Mouse (Mus musculus): ENCODE results near the gene Crx. TPM values are rescaled to one million over a fixed set of nuclear protein-coding genes. Genes with fewer than 3 reads are reported as not detected.
A peak's percentile ranks its signal among the peaks of the same experiment; 100 is the strongest.

Gene Crx
- total RNA-seq, 2 experiments from 2014 or later, result not detected

DNA sequence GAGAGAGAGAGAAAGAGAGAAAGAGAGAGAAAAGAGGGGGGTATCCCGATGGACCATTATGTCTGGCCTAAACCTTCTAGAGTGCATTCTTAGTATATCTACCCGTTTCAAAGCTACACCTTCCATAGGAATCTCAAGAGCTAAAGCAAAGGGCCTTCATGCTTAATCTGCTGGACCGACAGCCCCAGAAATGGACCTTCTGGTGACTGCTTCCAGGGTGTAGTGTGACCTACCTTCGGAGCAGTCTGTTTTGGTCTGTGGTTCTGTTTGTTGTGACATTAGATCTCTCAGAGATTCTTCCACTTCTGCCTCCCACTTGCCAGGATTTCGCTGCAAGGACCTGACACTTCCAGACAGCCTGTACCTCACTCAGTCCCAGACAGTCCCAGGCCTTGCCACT, 30.8 kb upstream of the Crx start:
- no peak for DNase-seq (ENCODE audit: extremely low spot score in 1 of 2, low spot score in 2 of 2)
- intact Hi-C loops (cut with DNase I), result no loop called here
- Histone ChIP-seq H3K4me3 (no peak overlapping the region), H3K27ac (no peak overlapping the region)
- TF ChIP-seq CTCF (IDR thresholded peaks at IDR 0.05), result no peak

- no peak for TF ChIP-seq CTCF (IDR thresholded peaks at IDR 0.05)
- intact Hi-C loops (cut with DNase I), result no loop called here
- no peak overlapping the region for H3K4me3 ChIP-seq
- DNase-seq (ENCODE audit: extremely low spot score in 1 of 2, low spot score in 2 of 2), result no peak
- H3K27ac ChIP-seq, result no peak overlapping the region
These were observed 28.3 kb upstream of the Crx start for GRCm38 (mm10) chr7:15907971-15908590.

- no peak overlapping the region for H3K27ac ChIP-seq
- TF ChIP-seq CTCF (IDR thresholded peaks at IDR 0.05), result no peak
- no peak overlapping the region for H3K4me3 ChIP-seq
- intact Hi-C loops (cut with DNase I), result no loop called here
- DNase-seq (ENCODE audit: extremely low spot score in 1 of 2, low spot score in 2 of 2), result no peak
These were observed 26.8 kb upstream of the Crx start for GRCm38 (mm10) chr7:15906602-15907001.

DNA sequence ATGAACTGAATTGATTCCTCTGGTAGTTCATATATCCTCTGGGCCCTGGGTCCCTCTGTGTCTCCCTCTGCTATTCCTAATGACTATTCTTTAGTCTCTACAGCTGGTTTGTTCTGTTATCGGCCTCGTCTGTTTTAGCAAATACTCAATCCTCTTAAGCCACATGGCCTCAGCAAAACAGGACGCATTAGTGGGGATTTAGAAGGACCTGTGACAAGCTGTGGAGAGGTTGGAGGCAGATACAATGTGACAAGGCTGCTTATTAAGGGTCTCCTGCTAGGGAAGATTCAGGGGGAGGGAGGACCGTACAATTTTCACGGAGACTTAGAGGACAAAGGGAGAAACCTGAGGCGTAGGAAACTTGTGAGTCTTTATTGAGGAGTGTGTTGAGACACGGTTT, 26.1 kb upstream of the Crx start:
- intact Hi-C loops (cut with DNase I), result no loop called here
- TF ChIP-seq CTCF (IDR thresholded peaks at IDR 0.05), result no peak
- DNase-seq (ENCODE audit: extremely low spot score in 1 of 2, low spot score in 2 of 2), result no peak
- Histone ChIP-seq H3K4me3 (no peak overlapping the region), H3K27ac (no peak overlapping the region)

DNA sequence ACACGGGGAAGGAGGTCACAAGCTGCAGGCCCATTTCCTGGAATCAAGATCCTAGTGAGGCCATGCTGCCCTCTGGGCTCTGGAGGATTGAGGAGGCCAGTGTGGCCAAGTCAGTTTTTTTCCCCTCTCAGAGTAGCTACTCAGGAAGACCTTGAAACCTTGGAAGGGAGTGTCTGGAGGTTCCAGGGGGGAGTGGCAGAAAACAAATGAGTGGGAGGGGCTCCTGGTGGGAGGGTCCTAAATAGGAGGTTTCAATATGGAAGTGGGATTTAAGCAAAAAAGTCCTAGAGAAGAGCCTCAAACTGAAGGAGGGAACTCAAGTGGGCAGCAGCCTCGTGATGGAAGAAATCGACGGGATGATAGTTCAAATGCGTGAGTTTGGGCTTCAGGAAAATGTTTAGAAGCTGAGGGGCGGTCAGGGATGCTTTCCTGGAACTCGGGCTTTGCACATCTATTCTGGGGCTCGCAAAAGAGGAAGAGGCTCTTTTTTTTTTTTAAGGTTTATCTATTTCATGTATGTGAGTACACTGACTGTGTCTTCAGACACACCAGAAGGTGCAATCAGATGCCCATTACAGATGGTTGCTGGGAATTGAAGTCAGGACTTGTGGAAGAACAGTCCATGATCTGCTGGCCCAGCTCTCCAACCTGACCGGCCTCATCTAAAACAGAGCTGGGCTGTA, 21.7 kb upstream of the Crx start:
- TF ChIP-seq CTCF (IDR thresholded peaks at IDR 0.05), result no peak
- Histone ChIP-seq H3K27ac (no peak overlapping the region), H3K4me3 (no peak overlapping the region)
- DNase-seq (ENCODE audit: extremely low spot score in 1 of 2, low spot score in 2 of 2), result no peak
- intact Hi-C loops (cut with DNase I), result no loop called here

DNA sequence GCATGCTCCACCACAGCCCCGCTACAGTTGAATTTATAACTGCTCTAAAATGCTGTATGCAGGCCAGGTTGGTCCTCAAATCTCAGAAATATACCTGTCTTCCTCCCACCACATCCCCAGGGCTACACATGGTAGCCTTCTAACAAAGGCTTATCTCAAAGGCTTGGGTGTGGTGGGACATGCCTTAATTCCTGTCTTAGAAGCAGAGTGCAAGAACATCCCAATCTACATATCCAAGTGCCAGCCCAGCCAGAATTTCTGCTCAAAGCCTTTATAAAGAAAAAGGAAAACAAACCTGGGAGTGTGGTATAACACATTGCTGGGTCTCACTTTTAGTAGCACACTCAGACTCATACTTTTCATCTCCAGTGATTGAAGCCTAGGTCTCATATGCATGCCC, 14.5 kb upstream of the Crx start:
- DNase-seq (ENCODE audit: extremely low spot score in 1 of 2, low spot score in 2 of 2), result no peak
- no peak for TF ChIP-seq CTCF (IDR thresholded peaks at IDR 0.05)
- no peak overlapping the region for H3K4me3 ChIP-seq
- no peak overlapping the region for H3K27ac ChIP-seq
- intact Hi-C loops (cut with DNase I), result no loop called here

- intact Hi-C loops (cut with DNase I), result no loop called here
- Histone ChIP-seq H3K4me3 (no peak overlapping the region), H3K27ac (no peak overlapping the region)
- TF ChIP-seq CTCF (IDR thresholded peaks at IDR 0.05), result no peak
- DNase-seq (ENCODE audit: extremely low spot score in 1 of 2, low spot score in 2 of 2), result no peak
These were observed 4.4 kb upstream of the Crx start for GRCm38 (mm10) chr7:15884127-15884526.

GRCm38 (mm10) chr7:15882317-15882716, 2.5 kb upstream of the Crx start, which contains the start of gene Crxos:
Gene Crxos (plus strand): TSS chr7:15882617.
- no peak within 1 kb of the TSS for H3K4me3 ChIP-seq
- intact Hi-C loops (cut with DNase I), result no loop called here
- H3K27ac ChIP-seq, result no peak within 1 kb of the TSS
- no peak for DNase-seq (ENCODE audit: extremely low spot score in 1 of 2, low spot score in 2 of 2)
- TF ChIP-seq CTCF (IDR thresholded peaks at IDR 0.05), result no peak

GRCm38 (mm10) chr7:15881831-15882230, 2.1 kb upstream of the Crx start:
- Histone ChIP-seq H3K4me3 (no peak overlapping the region), H3K27ac (no peak overlapping the region)
- no peak for DNase-seq (ENCODE audit: extremely low spot score in 1 of 2, low spot score in 2 of 2)
- intact Hi-C loops (cut with DNase I), result no loop called here
- no peak for TF ChIP-seq CTCF (IDR thresholded peaks at IDR 0.05)

DNA sequence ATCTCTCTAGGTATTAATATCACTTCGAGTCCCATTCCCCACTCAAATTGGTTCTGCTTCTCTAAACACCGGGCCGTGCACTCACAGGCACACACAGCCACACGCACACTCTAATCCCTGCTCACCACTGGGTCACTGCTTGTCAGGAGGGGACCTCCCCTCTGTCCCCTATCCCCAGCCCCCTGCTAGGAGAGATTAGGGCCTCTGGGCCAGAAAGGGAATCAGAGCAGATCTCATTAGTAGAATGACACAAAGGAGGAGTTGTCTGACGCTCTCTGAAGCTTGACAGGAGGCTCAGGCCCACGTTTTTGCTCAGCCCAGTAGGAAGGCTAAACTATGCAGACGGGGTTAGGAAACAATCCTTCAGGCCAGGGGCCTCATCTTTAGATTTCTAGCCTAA, 1.6 kb upstream of the Crx start:
- no peak for TF ChIP-seq CTCF (IDR thresholded peaks at IDR 0.05)
- intact Hi-C loops (cut with DNase I), result no loop called here
- no peak overlapping the region for H3K4me3 ChIP-seq
- DNase-seq (ENCODE audit: extremely low spot score in 1 of 2, low spot score in 2 of 2), result no peak
- H3K27ac ChIP-seq, result no peak overlapping the region

DNA sequence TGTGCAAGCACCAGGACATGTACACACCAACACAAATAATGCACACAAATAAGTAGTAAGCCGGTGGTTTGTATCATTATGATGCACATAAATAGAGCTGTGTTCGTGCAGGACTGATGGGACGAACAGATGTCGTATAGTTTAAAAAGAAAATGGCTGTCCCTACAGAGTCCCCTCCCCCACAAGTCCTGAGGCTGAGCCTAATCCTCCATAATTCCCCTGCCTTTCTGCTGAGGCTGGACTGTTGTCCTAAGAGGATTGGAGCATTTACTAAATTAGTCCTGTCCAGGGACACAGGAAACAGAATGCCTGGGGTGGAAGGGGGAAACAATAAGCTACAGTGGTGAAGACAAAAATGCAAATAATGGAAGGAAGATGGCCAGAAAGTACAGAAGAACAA, 15.7 kb downstream of the Crx start:
- no peak for DNase-seq (ENCODE audit: extremely low spot score in 1 of 2, low spot score in 2 of 2)
- TF ChIP-seq CTCF (IDR thresholded peaks at IDR 0.05), result no peak
- intact Hi-C loops (cut with DNase I), result no loop called here
- H3K4me3 ChIP-seq, result no peak overlapping the region
- H3K27ac ChIP-seq, result no peak overlapping the region

DNA sequence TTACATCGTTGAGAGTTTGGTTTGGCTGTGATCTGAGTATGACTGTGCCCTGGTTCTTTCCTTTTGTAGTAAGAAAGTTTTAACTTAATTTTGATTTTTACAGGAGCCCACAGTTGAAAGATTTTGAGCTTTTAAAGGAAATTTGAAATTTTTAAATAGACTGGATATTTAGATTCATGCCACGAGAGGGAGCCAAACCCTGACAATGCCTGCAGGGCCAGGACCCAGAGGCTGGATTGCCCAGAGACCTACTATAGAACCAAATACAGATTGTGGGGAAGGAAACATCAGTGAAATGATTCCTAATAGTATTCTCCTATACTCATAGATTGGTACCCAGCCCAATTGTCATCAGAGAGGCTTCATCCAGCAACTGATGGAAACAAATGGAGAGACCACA, 20.1 kb downstream of the Crx start:
- no peak for DNase-seq (ENCODE audit: extremely low spot score in 1 of 2, low spot score in 2 of 2)
- H3K4me3 ChIP-seq, result no peak overlapping the region
- TF ChIP-seq CTCF (IDR thresholded peaks at IDR 0.05), result peak; percentile 47
- intact Hi-C loops (cut with DNase I), result loop anchor here (1.0 kb wide), 1 partner anchor 53 kb away; no protein-coding TSS in a partner anchor
- H3K27ac ChIP-seq, result no peak overlapping the region

DNA sequence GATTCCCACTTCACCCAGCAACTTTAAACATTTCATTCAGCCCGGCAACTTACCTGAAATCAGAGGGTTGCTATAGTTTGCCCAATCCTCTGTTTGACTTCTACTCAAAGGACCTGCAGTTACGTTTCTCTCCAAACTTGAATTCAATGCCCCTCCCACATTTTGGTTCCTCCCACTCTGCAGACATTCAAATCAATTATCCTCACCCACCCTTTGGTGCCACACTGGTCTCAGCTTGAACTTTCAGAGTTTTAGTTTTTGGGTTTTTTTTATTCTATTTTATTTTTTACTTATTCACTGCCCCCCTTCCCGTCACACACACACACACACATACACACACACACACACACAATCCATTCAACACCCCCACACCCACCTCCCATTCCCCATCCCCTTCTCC, 40.2 kb downstream of the Crx start, which contains the start of gene Obox6:
TSS of gene Obox6 (minus strand) at position 101 of the 400 bp plus-strand sequence.
- DNase-seq (ENCODE audit: extremely low spot score in 1 of 2, low spot score in 2 of 2), result no peak
- H3K4me3 ChIP-seq, result no peak within 1 kb of the TSS
- intact Hi-C loops (cut with DNase I), result no loop called here
- TF ChIP-seq CTCF (IDR thresholded peaks at IDR 0.05), result no peak
- no peak within 1 kb of the TSS for H3K27ac ChIP-seq

Other genes with a start within 250 kb of the Crx start
- not detected for gene Obox3, start 240.1 kb downstream of the Crx start, total RNA-seq (2021)
- gene Obox5, start 129.8 kb downstream of the Crx start, total RNA-seq (2021), result not detected
- gene Obox6, start 40.3 kb downstream of the Crx start, total RNA-seq (2021), result not detected
- under 1 TPM in 1 of 2 experiments, not detected in 1; 0.29 TPM for gene Crxos, start 2.6 kb upstream of the Crx start, total RNA-seq (2021)
- 1,000 to 10,000 TPM; 1,033 to 1,089 TPM for gene Selenow, start 42.4 kb upstream of the Crx start, total RNA-seq (2021)
- 100 to 1,000 TPM; 108 to 113 TPM for gene Nop53, start 66.1 kb upstream of the Crx start, total RNA-seq (2021)
- 1 to 10 TPM; 6.4 to 6.7 TPM for gene Ehd2, start 87.6 kb upstream of the Crx start, total RNA-seq (2021)
- 10 to 100 TPM; 14.5 to 15.4 TPM for gene Bicra, start 168.0 kb upstream of the Crx start, total RNA-seq (2021)
- under 1 TPM; 0.77 to 0.97 TPM for gene Zfp541, start 181.8 kb upstream of the Crx start, total RNA-seq (2021)
- gene Napa, start 218.5 kb upstream of the Crx start, total RNA-seq (2021), result 100 to 1,000 TPM; 269 to 280 TPM
- 10 to 100 TPM; 42.9 to 46.3 TPM for gene Kptn, start 239.9 kb upstream of the Crx start, total RNA-seq (2021)
- gene Slc8a2, start 249.9 kb upstream of the Crx start, total RNA-seq (2021), result 100 to 1,000 TPM; 226 TPM